Mouse (Mus musculus) spleen, postnatal 14 days (tissue): Measurements from ENCODE around the gene Ccdc71.

Experiments used
- DNase-seq, 2 experiments: peaks; one replicate each; pipeline ENCODE4 v3.0.0; 2021 to 2022; ENCODE audit warnings: low spot score in 2 of 2

Gene Ccdc71

GRCm38 (mm10) chr9:108460319-108461178 lies at the start of gene Ccdc71:
TSS of gene Ccdc71 (plus strand) at chr9:108460527.
- DNase-seq, result peak; percentile 64 to 79

DNA sequence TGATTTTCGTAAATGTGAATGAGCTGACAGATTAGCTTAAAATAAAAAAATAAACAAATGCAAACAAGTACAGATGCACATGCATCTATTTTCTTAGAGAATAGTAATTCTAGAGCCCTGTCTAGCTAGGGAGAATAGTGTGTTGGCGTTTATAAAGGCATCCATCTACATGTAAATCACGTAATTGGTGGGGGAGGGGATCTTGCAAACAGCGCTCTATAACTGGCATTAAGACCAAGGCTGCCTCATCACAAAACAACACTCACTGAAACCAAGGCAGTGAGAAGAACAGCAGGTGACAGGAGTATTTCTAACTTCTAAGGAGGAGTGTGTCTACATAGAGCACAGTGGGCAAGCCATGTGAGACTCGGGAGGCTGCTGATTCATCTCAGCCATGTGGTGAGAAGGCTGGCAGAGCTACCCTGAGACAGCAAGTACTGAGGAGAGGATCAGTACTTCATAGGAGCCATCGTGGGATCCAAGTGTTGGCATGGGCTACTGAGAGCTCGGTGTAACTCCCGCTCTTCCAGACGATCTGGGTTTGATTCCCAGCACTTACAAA lies 48.9 kb upstream of the Ccdc71 start:
- DNase-seq, result no peak

DNA sequence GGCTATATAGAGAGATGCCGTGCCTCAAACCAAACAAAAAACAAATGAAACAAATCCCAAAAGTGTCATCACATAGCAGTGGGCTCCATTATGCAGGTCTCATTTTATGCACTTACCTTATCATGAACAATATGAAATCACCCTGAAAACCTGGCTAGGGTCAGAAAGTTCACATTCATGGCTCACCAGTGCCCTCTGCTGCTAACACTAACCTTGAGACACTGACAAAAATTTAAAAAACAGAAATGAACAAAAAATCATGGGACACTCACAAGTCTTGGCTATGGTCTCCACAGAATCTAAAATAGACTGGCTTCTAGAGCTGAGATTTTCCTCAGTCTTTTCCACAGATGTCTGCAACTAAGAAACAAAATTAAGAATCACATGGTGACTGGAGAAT lies 48.1 kb upstream of the Ccdc71 start:
- no peak for DNase-seq

DNA sequence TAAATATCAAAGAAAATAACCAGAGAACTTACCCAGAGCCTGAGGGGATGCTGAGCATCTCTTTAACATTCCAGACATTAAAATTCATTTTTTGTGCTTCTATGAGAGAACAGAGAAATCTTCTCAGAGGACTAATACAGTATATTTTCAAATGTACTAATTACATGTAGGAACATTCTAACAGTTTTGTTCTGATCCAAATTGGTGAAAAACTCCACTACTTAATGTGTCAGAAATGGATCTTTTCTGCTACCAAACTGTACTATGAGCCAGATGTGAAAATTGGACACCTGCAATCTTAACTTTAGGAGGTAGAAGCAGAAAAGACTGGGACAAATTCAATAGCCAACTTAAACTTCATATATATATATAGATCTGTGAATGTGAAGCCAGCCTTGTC lies 31.9 kb upstream of the Ccdc71 start, which contains the start of gene Ccdc36:
TSS of gene Ccdc36 (minus strand) at position 101 of the 400 bp plus-strand sequence.
- no peak for DNase-seq

GRCm38 (mm10) chr9:108431431-108432067 lies 28.8 kb upstream of the Ccdc71 start:
- no peak for DNase-seq

DNA sequence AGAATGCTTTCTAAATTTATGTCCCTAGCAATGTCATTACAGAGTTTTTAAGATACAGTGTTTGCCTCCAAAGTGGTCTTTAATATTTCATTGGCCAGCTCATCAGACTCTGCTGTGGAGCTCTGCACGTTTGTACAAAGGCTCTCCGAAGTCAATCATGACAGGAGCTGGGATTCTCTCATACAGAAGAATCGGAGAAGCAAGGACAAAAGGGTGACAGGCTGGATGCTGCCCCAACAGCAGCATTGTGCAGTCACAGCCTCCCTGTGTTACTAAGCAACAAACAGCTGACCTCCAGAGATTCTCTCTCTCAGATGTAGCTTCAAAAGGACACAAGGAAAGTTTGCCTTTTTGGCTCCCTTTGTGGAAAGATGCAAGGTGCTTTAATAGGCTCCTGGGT lies 24.1 kb upstream of the Ccdc71 start, which contains the start of gene BC048562:
TSS of gene BC048562 (plus strand) at position 301 of the 400 bp plus-strand sequence.
- no peak for DNase-seq

- DNase-seq, result no peak
Observed at GRCm38 (mm10) chr9:108439176-108439575, 21.2 kb upstream of the Ccdc71 start.

DNA sequence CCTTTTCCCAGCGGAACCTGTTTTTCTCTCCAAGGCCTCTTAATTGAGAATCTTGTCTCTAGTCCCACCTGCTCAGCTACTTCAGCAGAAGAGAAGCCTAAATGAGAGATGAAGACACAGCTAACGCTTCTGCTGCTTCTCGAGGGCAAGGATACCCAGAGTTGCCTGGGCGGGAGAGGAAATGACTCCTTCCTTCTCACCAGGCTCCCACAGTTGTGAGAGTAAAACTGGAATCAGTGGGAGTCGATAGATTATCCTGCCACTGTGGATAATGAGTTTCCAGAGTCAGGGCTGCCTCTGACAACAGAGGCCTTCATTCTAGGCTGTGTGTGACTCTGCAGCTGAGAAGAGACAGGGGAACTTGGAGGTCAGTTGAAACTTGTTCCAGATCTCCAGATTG lies 19.8 kb upstream of the Ccdc71 start:
- DNase-seq, result no peak

DNA sequence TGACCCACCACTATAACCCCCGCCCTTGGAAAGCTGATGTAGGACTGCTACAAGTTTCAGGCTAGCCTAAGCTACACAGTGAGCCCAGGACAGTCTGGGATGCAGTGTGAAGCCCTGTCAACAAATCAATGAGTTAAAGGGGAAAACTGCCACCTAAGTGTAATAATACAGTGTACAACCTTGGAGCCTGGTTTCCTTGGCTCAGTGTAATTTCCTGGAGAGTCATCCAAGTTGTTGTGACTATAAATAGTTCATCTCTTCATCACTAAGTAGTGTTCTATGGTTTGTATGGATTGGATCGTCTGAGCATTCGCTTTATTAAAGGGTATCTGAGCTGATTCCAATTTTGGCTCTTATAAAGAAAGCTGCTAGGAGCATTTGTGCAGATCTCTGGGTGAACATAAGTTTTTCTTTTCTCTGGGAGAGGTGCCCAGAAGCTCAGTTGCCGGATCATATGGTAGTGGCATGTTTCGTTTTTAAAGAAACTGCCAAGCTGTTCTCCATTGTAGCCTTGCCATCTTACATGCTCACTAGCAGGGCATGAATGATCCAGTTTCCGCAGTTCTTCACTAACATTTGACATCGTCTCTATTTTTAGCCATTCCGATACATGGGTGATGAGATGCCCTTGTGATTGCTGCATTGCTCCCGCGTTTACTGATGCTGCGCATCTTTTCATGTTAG lies 18.9 kb upstream of the Ccdc71 start:
- DNase-seq, result no peak

DNA sequence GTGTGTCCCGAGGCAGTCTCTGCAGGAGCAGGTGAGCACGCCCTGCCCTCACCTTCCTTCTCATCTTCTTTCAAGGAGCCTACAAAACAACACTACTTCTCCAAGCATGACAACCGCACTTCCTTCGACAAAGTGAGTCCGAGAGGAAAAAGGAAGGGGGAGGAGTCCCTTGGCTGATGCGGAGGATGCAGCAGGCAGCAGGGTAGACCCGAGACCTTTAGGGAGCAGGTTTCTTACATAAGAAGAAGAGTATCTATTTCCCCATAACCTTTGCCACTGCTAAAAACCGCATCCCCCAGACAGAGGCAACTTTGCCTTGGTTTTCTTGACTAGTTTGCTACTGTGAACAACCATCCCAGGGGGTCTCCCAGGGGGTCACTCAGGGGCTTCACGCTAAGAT lies 15.2 kb upstream of the Ccdc71 start:
- DNase-seq, result no peak

DNA sequence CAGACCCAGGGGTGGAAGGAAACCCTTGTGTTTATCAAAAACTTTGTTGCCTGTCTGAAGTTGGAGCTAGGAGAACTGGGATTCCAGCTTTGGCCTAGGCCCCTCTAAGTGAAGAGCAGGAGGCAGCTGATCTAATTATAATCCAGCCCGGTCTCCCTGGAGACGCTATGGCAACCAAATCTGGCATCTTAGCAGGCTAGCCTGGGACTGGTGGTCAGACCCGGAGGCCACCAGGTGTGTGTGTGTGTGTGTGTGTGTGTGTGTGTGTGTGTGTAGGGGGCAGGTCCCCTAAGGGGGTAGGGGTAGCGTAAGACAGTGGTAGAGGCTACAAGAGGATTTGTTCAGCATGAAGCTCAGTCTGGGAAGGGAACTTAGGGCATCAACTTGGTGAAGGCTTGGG lies 10.5 kb upstream of the Ccdc71 start:
- no peak for DNase-seq

- DNase-seq, result no peak
Observed at GRCm38 (mm10) chr9:108450292-108451169, 9.8 kb upstream of the Ccdc71 start.

GRCm38 (mm10) chr9:108451170-108451493 lies 9.2 kb upstream of the Ccdc71 start:
- DNase-seq, result no peak

GRCm38 (mm10) chr9:108451519-108452160 lies 8.7 kb upstream of the Ccdc71 start:
- DNase-seq, result no peak

GRCm38 (mm10) chr9:108452291-108452906 lies 7.9 kb upstream of the Ccdc71 start:
- peak; percentile 76 to 85 for DNase-seq

DNA sequence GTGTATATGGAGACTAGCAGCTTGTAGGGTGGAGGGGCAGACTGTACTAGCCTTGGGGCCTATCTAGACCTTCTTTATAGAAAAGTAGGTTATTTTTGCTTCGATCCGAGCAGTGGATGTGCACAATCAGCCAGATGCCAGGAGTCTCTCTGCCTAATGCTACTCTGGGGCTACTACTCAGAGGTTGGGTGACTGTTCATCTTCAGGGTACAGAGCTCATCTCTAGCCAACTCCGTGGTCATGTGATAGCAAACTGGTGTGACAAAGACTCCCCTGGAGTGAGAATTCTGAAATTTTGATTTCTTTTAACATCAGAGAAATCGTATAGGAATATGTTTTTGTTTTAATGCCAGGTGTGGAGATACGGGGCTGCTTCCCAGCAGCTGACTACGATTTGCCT lies 7.4 kb upstream of the Ccdc71 start:
- DNase-seq, result no peak

- DNase-seq, result no peak
Observed at GRCm38 (mm10) chr9:108453458-108453857, 6.9 kb upstream of the Ccdc71 start.

DNA sequence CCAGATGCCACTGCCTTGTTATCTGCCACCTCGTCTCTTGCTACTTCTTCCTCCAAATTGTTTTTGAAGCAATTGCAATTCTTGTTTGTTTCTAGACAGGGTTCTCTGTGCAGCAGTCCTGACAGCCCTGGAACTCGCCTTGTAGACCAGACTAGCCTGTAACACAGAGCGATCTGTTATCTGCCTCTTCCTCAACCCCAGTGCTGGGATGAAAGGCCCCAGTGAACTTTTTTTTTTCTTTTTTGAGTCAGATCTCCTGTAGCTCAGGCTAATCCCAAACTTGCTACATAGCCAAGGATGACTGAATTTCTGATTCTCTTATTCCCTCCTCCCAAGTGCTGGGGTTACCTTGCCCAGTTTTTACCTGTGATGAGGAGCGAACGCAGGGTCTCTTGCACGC lies 5.9 kb upstream of the Ccdc71 start:
- DNase-seq, result no peak

- DNase-seq, result no peak
Observed at GRCm38 (mm10) chr9:108455747-108456571, 4.4 kb upstream of the Ccdc71 start.
